Mouse (Mus musculus) C2C12 (cell line): ENCODE measurements at regions not wholly inside any gene's neighbourhood (a gene's known extent, or its start where the extent isn't known, plus 50 kb on each side); places are given as distances from the start of the nearest gene placed in this dataset.

Experiments
- H3K27me3 ChIP-seq: one replicate; pipeline ENCODE4 v1.6.1; 2011; ENCODE audit not compliant: control insufficient read depth, insufficient read depth, insufficient read length
- H3K36me3 ChIP-seq: one replicate; pipeline ENCODE4 v1.6.1; 2011; ENCODE audit not compliant: control insufficient read depth, insufficient read depth
- H3K4me3 ChIP-seq: one replicate; pipeline ENCODE4 v1.5.1; 2011; ENCODE audit warnings: mild to moderate bottlenecking, control low read depth; ENCODE audit not compliant: poor library complexity, insufficient read depth, severe bottlenecking
- H3K79me2 ChIP-seq: one replicate; pipeline ENCODE4 v1.6.1; 2011; ENCODE audit not compliant: control insufficient read depth, insufficient read depth
- H3K79me3 ChIP-seq: one replicate; pipeline ENCODE4 v1.6.1; 2011; ENCODE audit warnings: low read depth, control low read depth
- H3ac ChIP-seq: one replicate; pipeline ENCODE3; 2011; ENCODE audit warnings: low read depth; ENCODE audit not compliant: control insufficient read depth, insufficient read length
- CEBPB ChIP-seq: IDR thresholded peaks from one replicate; pipeline ENCODE4 v1.6.1; 2011; ENCODE audit warnings: low read depth, mild to moderate bottlenecking, control low read depth, moderate library complexity
- CTCF ChIP-seq: IDR thresholded peaks from one replicate; pipeline ENCODE4 v1.5.1; 2011; ENCODE audit not compliant: control insufficient read depth, insufficient read depth, insufficient read length
- FOSL1 ChIP-seq: IDR thresholded peaks from one replicate; pipeline ENCODE4 v1.8.0; 2011; ENCODE audit warnings: mild to moderate bottlenecking, low read length; ENCODE audit not compliant: poor library complexity, insufficient read depth, severe bottlenecking
- MAX ChIP-seq: IDR thresholded peaks from one replicate; pipeline ENCODE4 v1.6.1; 2011; ENCODE audit warnings: mild to moderate bottlenecking, control low read depth
- MYOD1 ChIP-seq: IDR thresholded peaks from one replicate; pipeline ENCODE4 v1.6.1; 2011; ENCODE audit warnings: low read depth; ENCODE audit not compliant: control insufficient read depth, insufficient read length
- MYOG ChIP-seq: IDR thresholded peaks from one replicate; pipeline ENCODE4 v1.6.1; 2011; ENCODE audit not compliant: control insufficient read depth, insufficient read length; ENCODE audit errors: extremely low read depth
- USF1 ChIP-seq: IDR thresholded peaks from one replicate; pipeline ENCODE4 v1.6.1; 2011; ENCODE audit warnings: low read depth, mild to moderate bottlenecking, control low read depth, moderate library complexity

- TF ChIP-seq CEBPB = no peak
- Histone ChIP-seq H3K79me2 (no peaks in the 10 kb centered on the region), H3ac (no peak overlapping the region), H3K4me3 (no peak overlapping the region), H3K36me3 (no peaks in the 10 kb centered on the region), H3K27me3 (no peaks in the 10 kb centered on the region), H3K79me3 (no peaks in the 10 kb centered on the region)
Measured at GRCm38 (mm10) chr2:171985813-171986572, 57.3 kb downstream of the Cbln4 start.

DNA sequence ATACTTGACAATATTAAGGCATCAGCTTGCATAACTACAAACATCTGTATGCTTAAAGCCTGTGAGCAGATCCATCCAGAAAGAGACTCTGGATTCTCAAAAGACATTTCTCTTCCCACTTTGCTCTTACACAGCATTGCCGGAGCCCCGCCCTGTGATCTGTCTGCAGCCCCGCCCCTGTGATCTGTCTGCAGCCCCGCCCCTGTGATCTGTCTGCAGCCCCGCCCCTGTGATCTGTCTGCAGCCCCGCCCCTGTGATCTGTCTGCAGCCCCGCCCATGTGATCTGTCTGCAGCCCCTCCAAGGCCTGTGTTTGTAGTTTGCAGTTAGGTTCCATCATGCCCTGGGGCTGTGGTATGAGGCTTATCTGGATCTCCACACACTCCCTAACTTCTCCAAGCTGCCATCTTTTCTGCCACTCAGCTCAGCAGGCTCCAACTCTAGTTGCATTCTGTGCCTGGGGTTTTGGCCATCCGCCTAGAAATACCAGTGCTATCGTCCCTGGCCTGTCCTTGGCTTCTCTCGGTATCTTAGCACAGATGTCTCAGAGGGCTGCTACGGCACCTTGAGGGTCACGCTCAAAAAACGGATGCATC lies 73.9 kb downstream of the Cbln4 start:
- Histone ChIP-seq H3K27me3 (no peaks in the 10 kb centered on the region), H3K4me3 (no peak overlapping the region), H3ac (no peak overlapping the region)

GRCm38 (mm10) chr2:171946569-171947250 lies 96.6 kb downstream of the Cbln4 start:
- Histone ChIP-seq H3ac (no peak overlapping the region), H3K4me3 (no peak overlapping the region), H3K79me2 (no peaks in the 10 kb centered on the region), H3K79me3 (no peaks in the 10 kb centered on the region), H3K36me3 (no peaks in the 10 kb centered on the region), H3K27me3 (no peaks in the 10 kb centered on the region)
- no peak for TF ChIP-seq MAX

More for the DNA sequence above, 73.9 kb downstream of the Cbln4 start:
- TF ChIP-seq USF1 = no peak
- TF ChIP-seq MYOG = no peak
- no peak for TF ChIP-seq CTCF
- no peak for TF ChIP-seq FOSL1
- no peak for TF ChIP-seq MAX
- TF ChIP-seq MYOD1 = no peak
- TF ChIP-seq CEBPB = no peak
- Histone ChIP-seq H3K79me2 (no peaks in the 10 kb centered on the region), H3K36me3 (no peaks in the 10 kb centered on the region), H3K79me3 (no peaks in the 10 kb centered on the region)

DNA sequence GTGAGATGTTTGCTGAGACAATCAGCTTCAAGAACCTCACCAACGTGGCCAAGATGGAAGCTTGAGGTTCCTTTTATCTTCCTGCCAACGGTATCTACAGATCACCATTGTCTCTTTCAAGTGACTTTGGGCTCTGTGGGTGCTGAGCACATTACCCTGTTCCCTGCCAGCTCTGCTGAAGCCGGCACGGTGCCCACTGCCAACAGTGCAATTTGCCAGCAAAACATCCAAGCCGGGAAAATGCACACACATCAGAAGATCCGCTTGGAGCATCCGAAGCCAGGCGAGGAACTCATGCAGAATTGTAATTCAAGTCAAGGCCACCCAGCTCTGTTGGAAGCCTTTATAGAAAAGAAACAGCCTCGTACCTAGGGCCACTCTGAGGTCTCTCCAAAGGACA lies 100.6 kb downstream of the Cbln4 start:
- TF ChIP-seq USF1 (no peak), MYOD1 (no peak), MAX (no peak)
- H3K79me2 ChIP-seq = no peaks in the 10 kb centered on the region
- H3K4me3 ChIP-seq = no peak overlapping the region
- H3ac ChIP-seq = no peak overlapping the region
- no peaks in the 10 kb centered on the region for H3K36me3 ChIP-seq
- no peaks in the 10 kb centered on the region for H3K79me3 ChIP-seq
- H3K27me3 ChIP-seq = no peaks in the 10 kb centered on the region

DNA sequence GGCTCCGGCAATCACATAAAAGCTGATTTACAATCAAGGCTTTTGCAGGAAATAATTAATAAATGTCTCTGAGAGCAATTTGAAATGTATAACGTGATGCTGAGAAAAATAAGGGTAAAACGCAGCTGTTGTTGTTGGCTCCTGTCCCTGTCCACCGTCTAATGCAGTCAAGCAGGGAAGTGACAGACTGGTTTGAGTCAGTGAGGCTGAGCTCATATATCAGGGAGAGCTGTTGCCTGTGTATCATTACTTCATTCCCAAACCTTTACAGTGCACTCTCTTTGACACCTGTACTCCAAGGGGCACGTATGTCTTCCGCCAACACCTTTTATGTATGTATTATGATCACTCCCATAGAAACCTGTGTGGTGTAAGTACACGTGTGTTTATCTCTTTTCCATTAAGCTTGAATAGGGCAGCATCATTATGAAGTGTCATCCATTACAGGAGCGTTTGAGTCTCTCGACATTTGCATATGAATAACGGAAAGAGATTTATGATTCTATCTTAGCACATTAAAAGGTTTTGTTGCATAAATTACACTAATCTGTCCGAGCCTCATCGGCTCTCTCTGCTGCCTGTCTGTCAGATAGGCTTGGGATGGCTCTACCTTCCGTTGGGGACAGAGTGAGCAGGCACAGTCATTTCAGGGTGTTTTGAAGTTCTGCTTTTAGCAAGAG lies 107.5 kb downstream of the Cbln4 start:
- TF ChIP-seq USF1 = no peak
- no peak for TF ChIP-seq MYOG
- no peak for TF ChIP-seq MYOD1
- TF ChIP-seq CEBPB = no peak
- no peak for TF ChIP-seq CTCF
- no peak for TF ChIP-seq MAX
- no peak for TF ChIP-seq FOSL1
- Histone ChIP-seq H3K79me2 (no peaks in the 10 kb centered on the region), H3K36me3 (no peaks in the 10 kb centered on the region), H3ac (no peak overlapping the region), H3K4me3 (no peak overlapping the region), H3K79me3 (no peaks in the 10 kb centered on the region), H3K27me3 (no peaks in the 10 kb centered on the region)

- Histone ChIP-seq H3K27me3 (no peaks in the 10 kb centered on the region), H3K36me3 (no peaks in the 10 kb centered on the region), H3ac (no peak overlapping the region), H3K4me3 (no peak overlapping the region), H3K79me3 (no peaks in the 10 kb centered on the region), H3K79me2 (no peaks in the 10 kb centered on the region)
- TF ChIP-seq FOSL1 (no peak), MAX (no peak), MYOD1 (no peak), USF1 (no peak), CEBPB (no peak), MYOG (no peak), CTCF (no peak)
Measured at GRCm38 (mm10) chr2:171920960-171921359, 122.3 kb downstream of the Cbln4 start.
